Mouse (Mus musculus): Measurements from ENCODE around the gene Zp1. TPM values are rescaled to one million over a fixed set of nuclear protein-coding genes. Genes with fewer than 3 reads are reported as not detected.

The Zp1 gene
- total and polyA plus RNA-seq, 2 experiments from 2014 or later = 0.19 TPM; not detected in 1

DNA sequence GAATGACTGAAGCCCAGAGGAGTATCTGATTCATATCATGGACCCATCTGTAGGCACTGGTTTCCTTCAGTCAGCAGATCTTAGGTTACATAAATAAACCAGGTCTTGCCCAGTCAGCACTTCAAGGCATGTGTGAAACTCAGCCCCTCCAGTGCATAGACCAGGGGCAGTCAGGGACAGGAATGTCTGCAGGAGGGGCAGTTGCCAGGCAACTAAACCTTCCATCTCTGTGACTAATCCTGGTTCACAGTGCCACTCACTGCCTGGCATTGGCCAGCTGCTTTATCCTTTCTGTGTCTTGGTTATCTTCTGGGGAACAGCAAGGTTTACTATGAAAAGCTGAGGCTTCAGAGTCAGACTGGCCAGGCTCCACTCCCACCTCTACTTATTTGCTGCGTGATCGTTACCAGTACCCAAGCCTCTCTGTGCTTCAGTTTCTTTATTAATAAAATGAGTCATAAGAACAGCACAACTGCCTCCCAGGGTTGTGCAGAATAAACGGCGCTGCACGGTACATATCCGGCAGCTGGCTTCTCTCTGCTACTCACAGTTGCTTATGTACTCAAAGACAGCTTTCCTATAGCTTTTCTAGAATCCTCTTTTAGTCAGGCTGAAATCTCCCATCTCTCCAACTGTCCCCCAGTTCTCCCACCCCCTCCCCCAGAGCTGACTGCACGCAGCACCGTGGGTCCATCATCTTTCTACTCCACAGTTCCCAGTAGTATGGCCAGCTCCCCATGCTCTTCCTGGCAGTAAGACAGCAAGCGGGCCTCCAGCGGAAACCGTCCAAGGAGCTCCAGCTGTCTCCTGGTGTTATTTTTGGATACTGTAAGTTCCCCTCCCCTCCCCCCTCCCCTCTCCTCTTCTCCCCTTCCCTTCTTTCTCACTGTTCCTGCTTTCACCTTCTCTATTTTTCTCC, 31.8 kb upstream of the Zp1 start:
- no peak overlapping the region for H3K9ac ChIP-seq (replicated peaks; ENCODE audit: low read depth, low read length)

DNA sequence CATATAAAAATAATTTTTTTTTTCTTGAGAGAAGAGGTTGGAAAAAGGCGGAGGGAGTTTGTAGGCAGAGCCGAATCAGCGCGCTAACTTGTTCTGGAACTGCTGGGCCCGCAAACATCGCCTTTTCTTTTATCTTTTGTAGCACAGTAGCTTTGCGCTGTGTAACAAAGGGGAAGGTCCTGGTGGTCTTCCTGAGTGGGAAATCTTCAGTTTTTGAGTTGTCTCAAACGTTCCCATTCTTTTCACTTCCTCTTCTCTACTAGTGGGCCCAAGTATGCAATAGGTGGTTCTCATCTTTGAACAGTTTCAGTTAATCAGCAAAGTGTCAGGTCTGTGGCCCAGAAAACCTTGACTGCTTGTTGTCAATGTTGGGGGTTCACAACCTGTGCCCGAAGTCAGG, 29.1 kb upstream of the Zp1 start:
- 25% methylated on average over 9 of the region's 9 CpGs for WGBS
- Histone ChIP-seq H3K36me3 (replicated peaks; ENCODE audit: control insufficient read depth, insufficient read depth, low read length) (peaks cover 13% of the 10 kb centered on the region), H3K27ac (ENCODE audit: low read depth) (peak overlapping the region; percentile 68), H3K9ac (replicated peaks; ENCODE audit: low read depth, low read length) (peak overlapping the region; percentile 57), H3K27me3 (ENCODE audit: control insufficient read depth, insufficient read depth, low read length) (no peaks in the 10 kb centered on the region), H3K4me1 (ENCODE audit: control insufficient read depth, insufficient read depth) (peaks cover 29% of the 10 kb centered on the region), H3K4me2 (ENCODE audit: low read depth, low read length) (peak overlapping the region; percentile 98), H3K4me3 (ENCODE audit: low read depth, low read length) (peak overlapping the region; percentile 76), H3K9me3 (replicated peaks; ENCODE audit: control insufficient read depth, low read length) (no peaks in the 10 kb centered on the region)
- TF ChIP-seq CTCF (IDR thresholded peaks at IDR 0.05; ENCODE audit: low read depth) (no peak), EP300 (IDR thresholded peaks at IDR 0.05; ENCODE audit: low read depth) (no peak)
- DNase-seq (ENCODE audit: low spot score) (no peak), ATAC-seq (ENCODE audit: insufficient read depth, low read depth) (no peak)

More for the DNA sequence above, 31.8 kb upstream of the Zp1 start:
- Histone ChIP-seq H3K36me3 (replicated peaks; ENCODE audit: control insufficient read depth, insufficient read depth, low read length) (no peaks in the 10 kb centered on the region), H3K27me3 (ENCODE audit: control insufficient read depth, insufficient read depth, low read length) (no peaks in the 10 kb centered on the region), H3K4me2 (ENCODE audit: low read depth, low read length) (peak overlapping the region; percentile 24), H3K4me1 (ENCODE audit: control insufficient read depth, insufficient read depth) (peaks cover 24% of the 10 kb centered on the region), H3K27ac (ENCODE audit: low read depth) (peak overlapping the region; percentile 63), H3K9me3 (replicated peaks; ENCODE audit: control insufficient read depth, low read length) (no peaks in the 10 kb centered on the region), H3K4me3 (ENCODE audit: low read depth, low read length) (no peak overlapping the region)
- peak; percentile 40 for ATAC-seq (ENCODE audit: insufficient read depth, low read depth)
- TF ChIP-seq EP300 (IDR thresholded peaks at IDR 0.05; ENCODE audit: low read depth) (no peak), CTCF (IDR thresholded peaks at IDR 0.05; ENCODE audit: low read depth) (no peak)
- peak; percentile 50 for DNase-seq (ENCODE audit: low spot score)
- 25% methylated on average over 11 of the region's 11 CpGs for WGBS

DNA sequence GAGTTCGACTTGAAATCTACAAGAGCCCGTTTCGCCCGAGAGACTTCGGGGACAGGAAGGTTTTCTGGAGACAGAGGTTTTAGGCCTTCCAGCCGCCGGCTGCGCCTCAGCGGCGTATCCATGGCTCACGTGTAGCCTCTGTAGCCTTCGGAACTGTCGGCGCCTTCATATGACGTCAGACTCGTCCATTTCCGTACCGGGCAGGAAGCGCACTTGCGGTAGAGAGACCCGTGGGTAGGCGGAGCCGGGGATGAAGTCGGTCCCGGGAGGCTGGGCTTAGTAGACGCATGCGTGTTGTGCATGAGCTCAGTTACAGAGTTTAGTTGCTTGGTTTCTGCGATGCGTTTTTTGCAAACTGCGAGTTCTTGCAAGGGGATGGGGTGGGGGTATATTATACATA, 28.7 kb upstream of the Zp1 start, which contains the start of gene Ccdc86:
Gene Ccdc86 (minus strand): TSS at position 155 of the 400 bp plus-strand sequence.
- ATAC-seq (ENCODE audit: insufficient read depth, low read depth) = peak; percentile 96

DNA sequence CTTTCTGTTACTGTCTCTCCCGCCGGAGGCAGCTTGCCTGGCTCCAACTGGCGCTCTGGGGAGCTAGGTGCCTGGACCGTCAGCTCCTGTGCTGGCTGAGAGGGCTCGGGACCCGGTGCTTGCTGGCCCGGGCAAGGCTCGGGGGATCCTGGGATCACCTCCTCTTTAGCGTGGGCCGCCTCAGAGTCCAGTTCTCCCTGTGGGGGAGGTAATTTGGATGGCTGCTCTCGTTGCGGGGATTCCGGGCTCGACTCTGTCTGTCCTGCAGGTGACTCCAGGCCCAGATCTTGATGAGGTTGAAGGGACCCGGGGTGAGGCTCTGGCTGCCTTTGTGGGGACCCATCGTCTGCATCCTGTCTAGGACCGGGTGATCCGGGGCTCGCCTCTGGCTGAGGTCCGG, 28.0 kb upstream of the Zp1 start:
- peaks cover 29% of the 10 kb centered on the region for H3K4me1 ChIP-seq (ENCODE audit: control insufficient read depth, insufficient read depth)
- WGBS = under 1% methylated on average over 20 of the region's 20 CpGs
- peak overlapping the region; percentile 76 for H3K4me3 ChIP-seq (ENCODE audit: low read depth, low read length)
- H3K9me3 ChIP-seq (replicated peaks; ENCODE audit: control insufficient read depth, low read length) = no peaks in the 10 kb centered on the region
- H3K36me3 ChIP-seq (replicated peaks; ENCODE audit: control insufficient read depth, insufficient read depth, low read length) = peaks cover 24% of the 10 kb centered on the region
- no peak for ATAC-seq (ENCODE audit: insufficient read depth, low read depth)
- no peaks in the 10 kb centered on the region for H3K27me3 ChIP-seq (ENCODE audit: control insufficient read depth, insufficient read depth, low read length)
- TF ChIP-seq EP300 (IDR thresholded peaks at IDR 0.05; ENCODE audit: low read depth) (no peak), CTCF (IDR thresholded peaks at IDR 0.05; ENCODE audit: low read depth) (no peak)
- peak overlapping the region; percentile 82 for H3K9ac ChIP-seq (replicated peaks; ENCODE audit: low read depth, low read length)
- peak overlapping the region; percentile 98 for H3K4me2 ChIP-seq (ENCODE audit: low read depth, low read length)
- DNase-seq (ENCODE audit: low spot score) = no peak
- H3K27ac ChIP-seq (ENCODE audit: low read depth) = peak overlapping the region; percentile 32; the same call in 1 of the 2 replicates

More for the DNA sequence above, 28.7 kb upstream of the Zp1 start, which contains the start of gene Ccdc86:
- under 1% methylated on average over 30 of the region's 30 CpGs for WGBS
- Histone ChIP-seq H3K27me3 (ENCODE audit: control insufficient read depth, insufficient read depth, low read length) (no peaks in the 10 kb centered on the region), H3K9me3 (replicated peaks; ENCODE audit: control insufficient read depth, low read length) (no peaks in the 10 kb centered on the region), H3K27ac (ENCODE audit: low read depth) (peak within 1 kb of the TSS; percentile 68), H3K9ac (replicated peaks; ENCODE audit: low read depth, low read length) (peak within 1 kb of the TSS; percentile 82), H3K36me3 (replicated peaks; ENCODE audit: control insufficient read depth, insufficient read depth, low read length) (peaks cover 17% of the 10 kb centered on the region), H3K4me1 (ENCODE audit: control insufficient read depth, insufficient read depth) (peaks cover 29% of the 10 kb centered on the region), H3K4me3 (ENCODE audit: low read depth, low read length) (peak within 1 kb of the TSS; percentile 76), H3K4me2 (ENCODE audit: low read depth, low read length) (peak within 1 kb of the TSS; percentile 98)
- peak; percentile 99 for DNase-seq (ENCODE audit: low spot score)
- TF ChIP-seq EP300 (IDR thresholded peaks at IDR 0.05; ENCODE audit: low read depth) (peak; percentile 58; the same call in 1 of the 2 replicates), CTCF (IDR thresholded peaks at IDR 0.05; ENCODE audit: low read depth) (no peak)

DNA sequence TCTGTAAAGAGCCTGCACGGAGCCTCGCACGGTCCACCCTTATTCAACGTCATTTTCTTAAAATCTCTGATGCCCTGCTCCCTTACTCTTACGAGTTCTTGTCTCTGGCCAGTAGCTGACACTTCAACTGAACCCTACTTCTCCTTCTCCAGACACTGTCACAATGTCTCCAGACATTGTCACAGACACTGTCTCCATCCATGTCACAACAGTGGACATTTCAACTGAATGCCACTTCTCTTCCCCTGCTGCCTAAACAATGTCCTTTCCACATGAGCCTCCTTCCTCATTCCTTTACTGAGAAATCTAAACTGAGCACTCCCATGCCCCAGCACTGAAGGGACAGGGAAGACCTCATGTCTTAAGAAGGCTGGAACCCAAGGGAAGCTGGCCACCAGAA, 26.8 kb upstream of the Zp1 start:
- Histone ChIP-seq H3K9me3 (replicated peaks; ENCODE audit: control insufficient read depth, low read length) (no peaks in the 10 kb centered on the region), H3K4me3 (ENCODE audit: low read depth, low read length) (peak overlapping the region; percentile 76; the same call in 1 of the 2 replicates), H3K4me2 (ENCODE audit: low read depth, low read length) (peak overlapping the region; percentile 98), H3K9ac (replicated peaks; ENCODE audit: low read depth, low read length) (peak overlapping the region; percentile 82; the same call in 1 of the 2 replicates), H3K27ac (ENCODE audit: low read depth) (no peak overlapping the region), H3K36me3 (replicated peaks; ENCODE audit: control insufficient read depth, insufficient read depth, low read length) (peaks cover 35% of the 10 kb centered on the region), H3K4me1 (ENCODE audit: control insufficient read depth, insufficient read depth) (peaks cover 23% of the 10 kb centered on the region), H3K27me3 (ENCODE audit: control insufficient read depth, insufficient read depth, low read length) (no peaks in the 10 kb centered on the region)
- WGBS = 80% methylated on average over 5 of the region's 5 CpGs
- DNase-seq (ENCODE audit: low spot score) (no peak), ATAC-seq (ENCODE audit: insufficient read depth, low read depth) (no peak)
- TF ChIP-seq EP300 (IDR thresholded peaks at IDR 0.05; ENCODE audit: low read depth) = no peak
- no peak for TF ChIP-seq CTCF (IDR thresholded peaks at IDR 0.05; ENCODE audit: low read depth)

All from heart, postnatal 0 days (tissue).